Mouse (Mus musculus) hindbrain, embryonic 12.5 days (tissue): Measurements from ENCODE around the gene Heg1. TPM values are rescaled to one million over a fixed set of nuclear protein-coding genes. Genes with fewer than 3 reads are reported as not detected.

Experiments used
- ATAC-seq: fragments of 200-750 bp; cut with Nextera tagmentation; 2 replicates; pipeline ENCODE4 v1.8.0; 2017; ENCODE audit warnings: moderate TSS enrichment; ENCODE audit not compliant: low FRiP score
- H3K27ac ChIP-seq: fragments of 300-500 bp; sonication (generic); 2 replicates; pipeline ENCODE4 v1.5.1; 2016; ENCODE audit warnings: mild to moderate bottlenecking
- H3K27me3 ChIP-seq: fragments of 300-500 bp; sonication (generic); 2 replicates; pipeline ENCODE4 v1.6.1; 2016; ENCODE audit warnings: mild to moderate bottlenecking
- H3K36me3 ChIP-seq: fragments of 300-500 bp; sonication (generic); 2 replicates; pipeline ENCODE4 v1.6.1; 2016; ENCODE audit warnings: mild to moderate bottlenecking
- H3K4me1 ChIP-seq: fragments of 300-500 bp; sonication (generic); 2 replicates; pipeline ENCODE4 v1.6.1; 2016
- H3K4me2 ChIP-seq: fragments of 300-500 bp; sonication (generic); replicated peaks from 2 replicates; pipeline ENCODE4 v1.6.1; 2016; ENCODE audit warnings: mild to moderate bottlenecking
- H3K4me3 ChIP-seq: fragments of 300-500 bp; sonication (generic); 2 replicates; pipeline ENCODE4 v1.5.1; 2016; ENCODE audit warnings: mild to moderate bottlenecking
- H3K9ac ChIP-seq: fragments of 300-500 bp; sonication (generic); 2 replicates; pipeline ENCODE4 v1.6.1; 2016; ENCODE audit warnings: mild to moderate bottlenecking, moderate library complexity
- H3K9me3 ChIP-seq: fragments of 300-500 bp; sonication (generic); replicated peaks from 2 replicates; pipeline ENCODE4 v1.6.1; 2016; ENCODE audit warnings: mild to moderate bottlenecking
- WGBS: fragments of 180-500 bp; shearing (Covaris S2); methylation state at CpG from one replicate; pipeline ENCODE4 v1.1.7; 2016; 5-methylcytosine and 5-hydroxymethylcytosine counted together
- polyA plus RNA-seq: library from polyadenylated mRNA; unstranded; fragments of >200 nt; fragmentation: Nextera tagmentation; extraction: Ambion mirVana; gene quantifications from 2 replicates; pipeline ENCODE4 v1.2.1, GENCODE M21; 2016

The Heg1 gene
- polyA plus RNA-seq, 1 experiment from 2014 or later = 21.3 TPM

DNA sequence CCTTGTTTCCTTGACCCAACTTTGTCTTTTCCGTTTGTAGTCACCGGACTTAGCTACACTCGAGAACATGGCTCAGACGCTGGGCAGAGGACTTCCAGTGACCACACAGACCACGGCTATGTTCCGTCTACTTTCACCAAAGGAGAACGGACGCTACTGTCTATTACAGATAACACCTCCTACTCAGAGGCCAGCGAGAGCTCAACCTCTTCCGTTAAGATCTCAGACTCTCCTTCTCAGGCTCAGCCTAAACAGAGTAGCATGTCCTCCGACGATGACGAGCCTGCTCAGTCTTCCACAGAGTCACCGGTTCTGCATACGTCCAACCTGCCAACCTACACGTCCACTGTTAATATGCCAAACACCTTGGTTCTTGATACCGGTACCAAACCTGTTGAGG lies 42.1 kb downstream of the Heg1 start:
- H3K36me3 ChIP-seq = peaks cover 44% of the 10 kb centered on the region

DNA sequence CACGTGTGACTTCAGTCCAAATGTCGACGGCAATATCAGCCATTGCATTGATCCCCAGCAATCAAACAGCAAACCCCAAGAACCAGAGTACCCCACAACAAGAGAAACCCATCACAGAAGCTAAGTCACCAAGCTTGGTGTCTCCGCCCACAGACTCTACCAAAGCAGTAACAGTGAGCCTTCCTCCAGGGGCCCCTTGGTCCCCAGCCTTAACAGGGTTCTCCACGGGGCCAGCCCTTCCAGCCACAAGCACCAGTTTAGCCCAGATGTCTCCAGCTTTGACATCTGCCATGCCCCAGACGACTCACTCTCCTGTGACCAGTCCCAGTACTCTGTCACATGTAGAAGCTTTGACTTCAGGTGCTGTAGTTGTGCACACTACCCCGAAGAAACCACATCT lies 42.7 kb downstream of the Heg1 start:
- H3K4me1 ChIP-seq = peaks cover 9% of the 10 kb centered on the region
- H3K27me3 ChIP-seq = no peaks in the 10 kb centered on the region
- no peak overlapping the region for H3K4me2 ChIP-seq
- H3K9me3 ChIP-seq = no peaks in the 10 kb centered on the region; the same call in 1 of the 2 replicates
- peaks cover 43% of the 10 kb centered on the region for H3K36me3 ChIP-seq
- H3K9ac ChIP-seq = no peak overlapping the region
- H3K27ac ChIP-seq = no peak overlapping the region
- WGBS = 92% methylated on average over 7 of the region's 7 CpGs
- ATAC-seq = no peak
- no peak overlapping the region for H3K4me3 ChIP-seq

More for the DNA sequence above, 42.1 kb downstream of the Heg1 start:
- WGBS = 95% methylated on average over 17 of the region's 17 CpGs
- Histone ChIP-seq H3K9me3 (no peaks in the 10 kb centered on the region; the same call in 1 of the 2 replicates), H3K4me3 (no peak overlapping the region), H3K27me3 (no peaks in the 10 kb centered on the region), H3K27ac (no peak overlapping the region), H3K4me1 (peaks cover 9% of the 10 kb centered on the region), H3K9ac (no peak overlapping the region), H3K4me2 (no peak overlapping the region)
- ATAC-seq = no peak

GRCm38 (mm10) chr16:33728427-33728826 lies 44.3 kb downstream of the Heg1 start:
- no peaks in the 10 kb centered on the region for H3K9me3 ChIP-seq
- peaks cover 33% of the 10 kb centered on the region for H3K36me3 ChIP-seq
- H3K4me2 ChIP-seq = no peak overlapping the region
- no peaks in the 10 kb centered on the region for H3K27me3 ChIP-seq
- no peak overlapping the region for H3K4me3 ChIP-seq
- no peak overlapping the region for H3K9ac ChIP-seq
- 0 out of 2 replicates have a peak, but pooled peaks have one; percentile 32 for ATAC-seq
- peaks cover 14% of the 10 kb centered on the region for H3K4me1 ChIP-seq
- 57% methylated on average over 13 of the region's 13 CpGs for WGBS
- no peak overlapping the region for H3K27ac ChIP-seq

DNA sequence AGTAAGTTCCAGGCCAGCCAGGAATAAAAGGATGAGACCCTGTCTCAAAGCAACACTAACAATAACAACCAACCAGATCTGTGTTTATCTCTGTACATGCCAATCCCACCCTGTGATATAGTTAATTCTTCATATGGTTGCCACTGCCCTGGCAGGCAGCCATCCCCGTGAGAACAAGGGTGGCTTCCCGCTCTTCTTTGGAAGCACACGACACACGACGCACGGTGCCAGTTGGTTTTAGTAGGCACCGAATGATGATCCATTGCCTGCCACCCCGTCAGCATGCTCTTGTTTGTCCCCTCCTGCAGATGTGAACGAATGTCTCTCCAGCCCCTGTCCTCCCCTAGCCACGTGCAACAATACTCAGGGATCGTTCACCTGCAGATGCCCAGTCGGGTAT lies 47.1 kb downstream of the Heg1 start:
- H3K9ac ChIP-seq = no peak overlapping the region
- no peak overlapping the region for H3K27ac ChIP-seq
- 89% methylated on average over 12 of the region's 12 CpGs for WGBS
- no peak for ATAC-seq
- peaks cover 14% of the 10 kb centered on the region for H3K36me3 ChIP-seq
- peaks cover 34% of the 10 kb centered on the region for H3K4me1 ChIP-seq
- H3K27me3 ChIP-seq = no peaks in the 10 kb centered on the region
- H3K4me2 ChIP-seq = no peak overlapping the region
- no peak overlapping the region for H3K4me3 ChIP-seq
- no peaks in the 10 kb centered on the region for H3K9me3 ChIP-seq

DNA sequence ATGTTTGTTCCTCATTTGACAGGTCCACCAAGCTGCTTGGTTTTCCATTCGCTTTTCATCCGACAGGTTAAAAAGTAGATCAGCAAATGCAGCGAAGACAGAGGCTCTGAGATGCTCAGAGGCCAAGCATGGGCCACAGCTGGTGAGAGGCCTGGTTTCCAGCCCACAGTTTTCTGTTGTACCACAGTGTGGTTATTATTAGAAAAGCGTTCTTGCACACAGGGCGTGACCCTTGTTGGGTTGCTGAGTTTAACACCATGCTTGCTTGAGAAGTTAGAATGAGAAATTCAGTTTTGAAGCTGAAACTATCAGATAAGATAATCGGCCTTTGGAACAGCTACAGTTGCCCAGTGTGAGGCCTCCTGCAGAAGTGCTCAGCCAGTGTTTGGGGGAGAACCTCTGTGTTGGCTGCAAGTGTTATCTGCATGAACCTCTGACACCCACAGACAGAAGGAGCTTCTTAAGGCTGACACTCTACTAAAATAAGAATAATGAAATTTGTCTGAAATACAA lies 48.1 kb downstream of the Heg1 start:
- Histone ChIP-seq H3K9ac (no peak overlapping the region), H3K9me3 (no peaks in the 10 kb centered on the region), H3K4me3 (no peak overlapping the region), H3K36me3 (peaks cover 4% of the 10 kb centered on the region; the same call in 1 of the 2 replicates), H3K4me1 (peaks cover 34% of the 10 kb centered on the region), H3K4me2 (no peak overlapping the region), H3K27ac (no peak overlapping the region), H3K27me3 (no peaks in the 10 kb centered on the region)
- WGBS = 81% methylated on average over 6 of the region's 6 CpGs
- ATAC-seq = no peak

GRCm38 (mm10) chr16:33732846-33733580 lies 48.8 kb downstream of the Heg1 start:
- H3K4me1 ChIP-seq = peaks cover 36% of the 10 kb centered on the region
- ATAC-seq = no peak
- no peak overlapping the region for H3K4me3 ChIP-seq
- H3K4me2 ChIP-seq = no peak overlapping the region
- H3K27ac ChIP-seq = peak overlapping the region; percentile 57; the same call in 1 of the 2 replicates
- H3K9ac ChIP-seq = no peak overlapping the region
- WGBS = 60% methylated on average over 15 of the region's 15 CpGs
- H3K27me3 ChIP-seq = no peaks in the 10 kb centered on the region
- H3K9me3 ChIP-seq = no peaks in the 10 kb centered on the region
- H3K36me3 ChIP-seq = no peaks in the 10 kb centered on the region

- no peak overlapping the region for H3K4me2 ChIP-seq
- H3K9ac ChIP-seq = no peak overlapping the region
- H3K36me3 ChIP-seq = no peaks in the 10 kb centered on the region
- H3K27ac ChIP-seq = peak overlapping the region; percentile 79
- no peaks in the 10 kb centered on the region for H3K9me3 ChIP-seq
- no peak overlapping the region for H3K4me3 ChIP-seq
- ATAC-seq = peak; percentile 3; the same call in 1 of the 2 replicates
- WGBS = 83% methylated on average over 6 of the region's 6 CpGs
- no peaks in the 10 kb centered on the region for H3K27me3 ChIP-seq
- peaks cover 38% of the 10 kb centered on the region for H3K4me1 ChIP-seq
These were observed 49.7 kb downstream of the Heg1 start for GRCm38 (mm10) chr16:33733864-33734263.

GRCm38 (mm10) chr16:33734545-33734944 lies 50.4 kb downstream of the Heg1 start:
- H3K4me1 ChIP-seq = peaks cover 41% of the 10 kb centered on the region
- no peaks in the 10 kb centered on the region for H3K27me3 ChIP-seq
- no peaks in the 10 kb centered on the region for H3K36me3 ChIP-seq
- WGBS = 13% methylated on average over 10 of the region's 10 CpGs
- peak; percentile 81 for ATAC-seq
- H3K27ac ChIP-seq = peak overlapping the region; percentile 79
- H3K4me3 ChIP-seq = no peak overlapping the region
- H3K9me3 ChIP-seq = no peaks in the 10 kb centered on the region
- no peak overlapping the region for H3K4me2 ChIP-seq
- no peak overlapping the region for H3K9ac ChIP-seq

DNA sequence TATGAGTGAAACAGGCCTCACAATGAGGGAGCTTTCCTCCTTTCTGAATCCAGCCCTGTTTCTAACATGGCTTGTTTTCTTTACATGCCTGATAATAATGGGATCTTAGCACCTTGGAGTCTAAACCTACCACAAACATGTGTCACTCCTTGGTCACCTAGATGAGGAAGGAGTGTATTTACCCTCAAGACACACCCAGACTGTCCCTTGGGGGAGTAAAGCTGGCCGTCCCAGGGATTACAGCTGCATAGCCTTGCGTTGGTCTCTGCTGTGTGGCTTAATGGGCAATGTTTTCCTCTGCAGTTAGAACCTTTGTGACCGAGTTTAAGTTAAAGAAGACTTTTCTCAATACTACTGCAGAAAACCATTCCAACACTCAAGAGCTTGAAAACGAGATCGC lies 51.1 kb downstream of the Heg1 start:
- H3K27me3 ChIP-seq = no peaks in the 10 kb centered on the region
- H3K4me2 ChIP-seq = no peak overlapping the region
- no peak for ATAC-seq
- WGBS = 52% methylated on average over 5 of the region's 5 CpGs
- H3K27ac ChIP-seq = peak overlapping the region; percentile 79
- H3K4me1 ChIP-seq = peaks cover 48% of the 10 kb centered on the region
- no peaks in the 10 kb centered on the region for H3K36me3 ChIP-seq
- no peaks in the 10 kb centered on the region for H3K9me3 ChIP-seq
- H3K4me3 ChIP-seq = no peak overlapping the region
- H3K9ac ChIP-seq = no peak overlapping the region

DNA sequence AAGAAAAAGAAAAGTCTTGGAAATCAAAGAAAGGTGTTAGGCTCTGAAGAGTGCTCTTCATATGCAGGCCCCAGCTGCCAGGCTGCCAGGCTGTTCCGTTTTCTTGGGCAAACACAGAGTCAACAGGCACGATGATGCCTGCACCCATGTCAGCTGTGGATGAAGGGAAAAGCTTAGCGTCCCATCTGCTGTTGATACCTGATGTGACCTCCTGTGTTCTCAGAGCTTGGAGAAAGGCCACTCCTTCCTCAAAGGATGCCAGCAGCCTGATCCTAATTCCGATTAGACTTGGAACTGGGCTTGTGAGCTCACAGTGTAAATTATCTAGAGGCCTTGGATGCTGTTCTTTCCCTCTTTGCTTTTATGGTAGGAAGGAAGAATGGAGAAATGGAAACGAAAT lies 51.6 kb downstream of the Heg1 start:
- Histone ChIP-seq H3K27ac (peak overlapping the region; percentile 79; the same call in 1 of the 2 replicates), H3K9me3 (no peaks in the 10 kb centered on the region), H3K4me1 (peaks cover 52% of the 10 kb centered on the region), H3K4me2 (no peak overlapping the region), H3K27me3 (no peaks in the 10 kb centered on the region), H3K36me3 (no peaks in the 10 kb centered on the region), H3K4me3 (no peak overlapping the region), H3K9ac (no peak overlapping the region)
- no peak for ATAC-seq
- 57% methylated on average over 5 of the region's 5 CpGs for WGBS

GRCm38 (mm10) chr16:33736746-33737145 lies 52.6 kb downstream of the Heg1 start:
- Histone ChIP-seq H3K4me1 (peaks cover 61% of the 10 kb centered on the region), H3K4me2 (no peak overlapping the region), H3K9me3 (no peaks in the 10 kb centered on the region), H3K36me3 (no peaks in the 10 kb centered on the region), H3K27ac (no peak overlapping the region), H3K27me3 (no peaks in the 10 kb centered on the region), H3K4me3 (no peak overlapping the region), H3K9ac (no peak overlapping the region)
- WGBS = 78% methylated on average over 6 of the region's 6 CpGs
- no peak for ATAC-seq

DNA sequence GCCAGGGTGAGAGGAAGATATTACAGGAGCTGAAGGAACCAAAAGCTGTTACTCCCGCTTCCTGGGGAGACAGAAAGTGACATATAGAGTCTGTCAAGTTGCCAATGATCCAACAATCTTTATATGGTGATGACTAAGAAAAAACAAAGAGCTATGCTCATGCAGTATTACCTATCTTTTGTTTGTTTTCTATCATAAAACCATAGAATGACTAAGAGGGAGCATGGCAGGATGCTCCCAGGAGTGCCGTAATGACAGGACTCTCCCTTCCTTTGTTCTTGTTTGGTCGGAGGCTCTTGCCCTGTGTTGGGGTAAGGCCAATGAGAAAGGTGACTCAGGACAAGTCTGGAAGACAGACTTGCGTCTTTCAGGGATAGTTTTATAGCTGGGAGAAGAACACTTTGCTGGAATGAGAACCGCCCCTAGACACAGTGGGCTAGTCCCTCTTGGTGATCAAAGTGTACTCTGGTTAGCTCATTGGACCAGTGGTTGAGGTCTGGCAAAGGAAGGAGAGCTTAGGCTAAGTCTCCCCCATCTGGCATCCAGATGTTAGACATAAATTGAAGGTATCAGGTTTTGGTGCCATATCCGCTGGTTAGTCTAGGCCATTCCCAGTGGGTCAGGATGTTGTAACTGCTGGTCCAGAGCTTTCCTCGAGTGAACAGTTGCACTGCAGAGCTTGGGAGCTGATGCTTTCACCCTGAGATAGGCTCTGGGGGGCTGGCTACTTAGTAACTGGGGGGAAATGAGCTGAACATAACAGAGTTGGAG lies 55.0 kb downstream of the Heg1 start:
- Histone ChIP-seq H3K27ac (no peak overlapping the region; the same call in 1 of the 2 replicates), H3K27me3 (no peaks in the 10 kb centered on the region), H3K9me3 (no peaks in the 10 kb centered on the region), H3K4me3 (no peak overlapping the region), H3K36me3 (no peaks in the 10 kb centered on the region), H3K4me2 (no peak overlapping the region), H3K9ac (no peak overlapping the region), H3K4me1 (peaks cover 56% of the 10 kb centered on the region)
- WGBS = 70% methylated on average over 7 of the region's 7 CpGs
- no peak for ATAC-seq
